Mouse (Mus musculus): ENCODE measurements around the gene Tbp.

The Tbp gene

GRCm38 (mm10) chr17:15499656-15500394, at the start of gene Tbp, which contains the start of gene Psmb1:
Tbp (plus strand) TSS chr17:15499888.
Psmb1 (minus strand) TSS chr17:15499751.
- DNase-seq (ENCODE audit: extremely low spot score) = peak; percentile 97

GRCm38 (mm10) chr17:15455203-15455602, 44.5 kb upstream of the Tbp start:
- DNase-seq (ENCODE audit: extremely low spot score) = no peak

- DNase-seq (ENCODE audit: extremely low spot score) = no peak
Observed at GRCm38 (mm10) chr17:15456595-15456994, 43.1 kb upstream of the Tbp start.

- DNase-seq (ENCODE audit: extremely low spot score) = no peak
Observed at GRCm38 (mm10) chr17:15459761-15460160, 39.9 kb upstream of the Tbp start.

GRCm38 (mm10) chr17:15461921-15462495, 37.7 kb upstream of the Tbp start:
- no peak for DNase-seq (ENCODE audit: extremely low spot score)

GRCm38 (mm10) chr17:15467669-15468068, 32.0 kb upstream of the Tbp start:
- DNase-seq (ENCODE audit: extremely low spot score) = peak; percentile 76

- DNase-seq (ENCODE audit: extremely low spot score) = no peak
Observed at GRCm38 (mm10) chr17:15472671-15473070, 27.0 kb upstream of the Tbp start.

- no peak for DNase-seq (ENCODE audit: extremely low spot score)
Observed at GRCm38 (mm10) chr17:15490542-15490941, 9.1 kb upstream of the Tbp start.

- DNase-seq (ENCODE audit: extremely low spot score) = peak; percentile 91
Observed at GRCm38 (mm10) chr17:15497882-15498752, 1.6 kb upstream of the Tbp start.

- DNase-seq (ENCODE audit: extremely low spot score) = no peak
Observed at GRCm38 (mm10) chr17:15498753-15499113, 955 bp upstream of the Tbp start.

- DNase-seq (ENCODE audit: extremely low spot score) = no peak
Observed at GRCm38 (mm10) chr17:15510694-15511093, 11.0 kb downstream of the Tbp start.

GRCm38 (mm10) chr17:15517776-15518175, 18.1 kb downstream of the Tbp start:
- DNase-seq (ENCODE audit: extremely low spot score) = no peak

GRCm38 (mm10) chr17:15518186-15518585, 18.5 kb downstream of the Tbp start:
- DNase-seq (ENCODE audit: extremely low spot score) = no peak

GRCm38 (mm10) chr17:15518766-15519165, 19.1 kb downstream of the Tbp start:
- no peak for DNase-seq (ENCODE audit: extremely low spot score)

- DNase-seq (ENCODE audit: extremely low spot score) = peak; percentile 8
Observed at GRCm38 (mm10) chr17:15526304-15526703, 26.6 kb downstream of the Tbp start.

- DNase-seq (ENCODE audit: extremely low spot score) = peak; percentile 95
Observed at GRCm38 (mm10) chr17:15526986-15527810, 27.5 kb downstream of the Tbp start, which contains the start of gene Pdcd2. Pdcd2 (minus strand) TSS chr17:15527301.

- DNase-seq (ENCODE audit: extremely low spot score) = no peak
Observed at GRCm38 (mm10) chr17:15527811-15528136, 28.1 kb downstream of the Tbp start.

GRCm38 (mm10) chr17:15528887-15529286, 29.2 kb downstream of the Tbp start:
- DNase-seq (ENCODE audit: extremely low spot score) = no peak

GRCm38 (mm10) chr17:15530141-15530540, 30.5 kb downstream of the Tbp start:
- peak; percentile 14 for DNase-seq (ENCODE audit: extremely low spot score)

GRCm38 (mm10) chr17:15535162-15535800, 35.6 kb downstream of the Tbp start:
- DNase-seq (ENCODE audit: extremely low spot score) = no peak

- DNase-seq (ENCODE audit: extremely low spot score) = peak; percentile 8
Observed at GRCm38 (mm10) chr17:15535943-15536342, 36.3 kb downstream of the Tbp start.
